Mouse (Mus musculus): ENCODE measurements around the gene Gm20747.
"Not testable (repeated sequence)": the region's sequence is repeated elsewhere in the genome, so short reads cannot be mapped to it uniquely, and the experiment has no call there.

Gene Gm20747

DNA sequence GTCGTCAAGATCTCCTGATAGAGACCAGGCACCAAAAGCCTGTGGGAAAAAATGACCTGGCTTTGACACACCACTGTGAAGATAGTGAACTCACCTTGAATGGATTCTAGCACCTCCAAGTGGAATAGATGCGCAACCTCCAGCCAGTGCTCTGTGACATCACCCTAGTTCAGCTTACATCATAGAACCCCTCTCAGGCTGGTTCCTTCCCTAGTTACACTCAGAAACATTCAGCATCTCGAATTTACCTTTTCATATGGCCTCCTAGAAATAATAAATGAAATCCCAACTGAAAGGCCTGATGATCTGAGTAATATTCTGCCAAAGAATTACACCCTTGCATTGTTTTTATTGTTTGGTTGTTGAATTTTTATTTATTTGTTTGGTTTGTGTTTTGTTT is at the start of gene Gm20747:
Gene Gm20747 (minus strand): TSS at position 101 of the 400 bp plus-strand sequence.
- not testable (repeated sequence) for TF ChIP-seq GATA4 (IDR thresholded peaks at IDR 0.05; ENCODE audit: insufficient replicate concordance, low read length)
